Mouse (Mus musculus): Measurements from ENCODE around the gene Olfr1233.

The Olfr1233 gene

GRCm38 (mm10) chr2:89342298-89342697, at the start of gene Olfr1233:
Gene Olfr1233 (minus strand): TSS chr2:89342398.
- DNase-seq: no peak

GRCm38 (mm10) chr2:89364765-89365164, 22.6 kb upstream of the Olfr1233 start, which contains the start of gene Olfr1234:
Gene Olfr1234 (minus strand): TSS chr2:89364865.
- DNase-seq: no peak

GRCm38 (mm10) chr2:89329575-89329974, 12.6 kb downstream of the Olfr1233 start, which contains the start of gene Olfr1232:
Gene Olfr1232 (minus strand): TSS chr2:89329675.
- DNase-seq: no peak

- no peak for DNase-seq
Observed at GRCm38 (mm10) chr2:89306974-89307373, 35.2 kb downstream of the Olfr1233 start, which contains the start of gene Olfr1231. Gene Olfr1231 (minus strand): TSS chr2:89307074.

GRCm38 (mm10) chr2:89297168-89297567, 45.0 kb downstream of the Olfr1233 start, which contains the start of gene Olfr1230:
Gene Olfr1230 (minus strand): TSS chr2:89297268.
- no peak for DNase-seq

- no peak for DNase-seq
Observed at GRCm38 (mm10) chr2:89287914-89288313, 54.3 kb downstream of the Olfr1233 start, which contains the start of gene Olfr1229. Gene Olfr1229 (minus strand): TSS chr2:89288014.
